Mouse (Mus musculus): ENCODE data around the gene Fut8. TPM values are rescaled to one million over a fixed set of nuclear protein-coding genes. Genes with fewer than 3 reads are reported as not detected.

Fut8 gene
- 10 to 100 TPM; 25.3 to 30.4 TPM for total RNA-seq (2023)

GRCm38 (mm10) chr12:77237950-77238530, at the start of gene Fut8:
Gene Fut8 (plus strand): TSS chr12:77238125.

All from T-cell, adult 66 days (primary cell).